19 mouse cellular contexts compared by ENCODE assay signal in genomic region chr17:66852496-66852895, GRCm38 (mm10).
DNase-seq lines count a peak whose midpoint lies in the region; ATAC-seq lines count a peak whose summit lies in the region.
"Had no signal": no experiment of that assay in that cellular context is flagged by ENCODE, and none has a peak within 500 bp of the region (broad histone marks: within the 10 kb centered on the region; RNA-seq: fewer than 3 reads in every experiment).

No protein-coding gene starts in this region.

- no peaks in the 10 kb centered on the region for H3K4me1 ChIP-seq in midbrain, embryonic 11.5 days (ENCODE audit: control insufficient read depth, insufficient read depth, low read length)
- peaks cover 3% of the 10 kb centered on the region; the same call in 1 of the 2 replicates for H3K4me1 ChIP-seq in midbrain, embryonic 13.5 days (replicated peaks)

- no peak overlapping the region for H3K9ac ChIP-seq in midbrain, embryonic 11.5 days (ENCODE audit: low read length)
- H3K9ac ChIP-seq in midbrain, embryonic 13.5 days (replicated peaks): no peak overlapping the region

- no peak overlapping the region for H3K27ac ChIP-seq in midbrain, embryonic 11.5 days (ENCODE audit: low read depth, low read length)
- no peak overlapping the region for H3K27ac ChIP-seq in midbrain, embryonic 13.5 days

- H3K4me3 ChIP-seq in midbrain, embryonic 11.5 days (ENCODE audit: low read depth, low read length): no peak overlapping the region
- no peak overlapping the region for H3K4me3 ChIP-seq in midbrain, embryonic 13.5 days (replicated peaks)

- H3K9me3 ChIP-seq in midbrain, embryonic 11.5 days (ENCODE audit: control insufficient read depth, low read length): no peaks in the 10 kb centered on the region
- no peaks in the 10 kb centered on the region for H3K9me3 ChIP-seq in midbrain, embryonic 13.5 days

- no peaks in the 10 kb centered on the region for H3K27me3 ChIP-seq in midbrain, embryonic 11.5 days (ENCODE audit: control insufficient read depth, insufficient read depth, low read length)
- H3K27me3 ChIP-seq in midbrain, embryonic 13.5 days: no peaks in the 10 kb centered on the region
- H3K27me3 ChIP-seq: CH12.LX, Patski had no signal

- no peak overlapping the region for H3K4me2 ChIP-seq in midbrain, embryonic 11.5 days
- no peak overlapping the region for H3K4me2 ChIP-seq in midbrain, embryonic 13.5 days (replicated peaks)

- DNase-seq in heart, adult 11 months: peak; percentile 56
- no peak for DNase-seq in heart, adult 8-10 months (ENCODE audit: low spot score)
- peak; percentile 67 for DNase-seq in midbrain, embryonic 11.5 days (ENCODE audit: low spot score, missing footprints)
- DNase-seq: adrenal gland, adult 2 months; adrenal gland, adult 8-10 months; adrenal gland, postnatal 10 days; adrenal gland, postnatal 14 days; adrenal gland, postnatal 25 days; adrenal gland, postnatal 36 days; B cell, adult 2 months; cerebellum, adult 11 months; cerebellum, adult 11-12 months; cerebellum, adult 18-20 months had no signal

- no peak for ATAC-seq in midbrain, embryonic 11.5 days (ENCODE audit: low FRiP score)
- no peak for ATAC-seq in midbrain, embryonic 13.5 days
- ATAC-seq: activated CD4-positive, CD25-positive, alpha-beta regulatory T cell, adult 4 months; CD4-positive, CD25-positive, alpha-beta regulatory T cell, adult 4 months; Patski had no signal

- WGBS in midbrain, embryonic 11.5 days: 77% methylated on average over 6 of the region's 6 CpGs
- 67% methylated on average over 6 of the region's 6 CpGs for WGBS in midbrain, embryonic 13.5 days

- no peaks in the 10 kb centered on the region for H3K36me3 ChIP-seq in midbrain, embryonic 11.5 days (ENCODE audit: control insufficient read depth, insufficient read depth, low read length)
- no peaks in the 10 kb centered on the region for H3K36me3 ChIP-seq in midbrain, embryonic 13.5 days
- H3K36me3 ChIP-seq: G1E had no signal
